Mouse (Mus musculus) liver, adult 2 months (tissue): Measurements from ENCODE around the gene Galm.

ENCODE experiments used
- CTCF ChIP-seq: fragments of 200-500 bp; IDR thresholded peaks from 2 replicates; pipeline ENCODE4 v1.5.1; 2011; ENCODE audit warnings: low read depth, low read length, control low read depth
- POLR2A ChIP-seq: fragments of 200-500 bp; IDR thresholded peaks from 2 replicates; pipeline ENCODE4 v1.6.1; 2011; ENCODE audit warnings: low read length, control low read depth; ENCODE audit not compliant: insufficient read depth; ENCODE audit errors: extremely low read depth

DNA sequence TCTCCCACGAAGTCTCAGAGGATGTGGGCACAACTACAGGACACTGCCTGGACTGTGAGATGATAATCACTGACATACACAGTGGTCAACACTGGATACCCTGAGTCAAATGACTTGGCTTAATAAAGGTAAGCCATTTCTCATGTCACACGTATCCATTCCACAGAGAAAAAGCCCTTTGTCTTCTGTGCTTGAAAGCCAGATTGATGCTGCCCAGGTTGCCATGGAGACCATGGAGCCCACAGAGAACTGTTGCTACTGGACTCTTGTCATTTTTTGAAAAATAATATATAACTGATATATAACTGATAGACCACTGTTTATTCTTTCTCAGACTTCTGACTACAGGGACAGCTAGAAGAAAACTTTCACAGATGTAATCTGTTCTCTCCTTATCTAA, 30.1 kb upstream of the Galm start:
- TF ChIP-seq POLR2A (no peak), CTCF (no peak)
